Mouse (Mus musculus) heart, postnatal 0 days (tissue): ENCODE results near the gene Dolk. TPM values are rescaled to one million over a fixed set of nuclear protein-coding genes. Genes with fewer than 3 reads are reported as not detected.

ENCODE experiments used
- ATAC-seq: fragments of 200-750 bp; cut with Nextera tagmentation; 2 replicates; pipeline ENCODE4 v1.8.0; 2017; ENCODE audit warnings: low read depth, moderate number of reproducible peaks, moderate library complexity; ENCODE audit not compliant: insufficient read depth
- DNase-seq: peaks from one replicate; pipeline ENCODE4 v3.0.0-alpha.2; 2016; ENCODE audit warnings: low spot score
- H3K27ac ChIP-seq: fragments of 300-500 bp; sonication (generic); 2 replicates; pipeline ENCODE4 v1.5.1; 2014; ENCODE audit warnings: low read depth, mild to moderate bottlenecking
- H3K27me3 ChIP-seq: fragments of 300-500 bp; sonication (generic); 2 replicates; pipeline ENCODE4 v1.6.1; 2014; ENCODE audit warnings: low read length, mixed read lengths; ENCODE audit not compliant: control insufficient read depth, insufficient read depth
- H3K36me3 ChIP-seq: fragments of 300-500 bp; sonication (generic); replicated peaks from 2 replicates; pipeline ENCODE4 v1.6.1; 2014; ENCODE audit warnings: low read length, mixed read lengths; ENCODE audit not compliant: control insufficient read depth, insufficient read depth
- H3K4me1 ChIP-seq: fragments of 300-500 bp; sonication (generic); 2 replicates; pipeline ENCODE4 v1.6.1; 2014; ENCODE audit warnings: antibody characterized with exemption; ENCODE audit not compliant: control insufficient read depth, insufficient read depth
- H3K4me2 ChIP-seq: fragments of 300-500 bp; sonication (generic); 2 replicates; pipeline ENCODE4 v1.6.1; 2014; ENCODE audit warnings: low read depth, mild to moderate bottlenecking, low read length, moderate library complexity
- H3K4me3 ChIP-seq: fragments of 300-500 bp; sonication (generic); 2 replicates; pipeline ENCODE4 v1.5.1; 2014; ENCODE audit warnings: low read depth, low read length
- H3K9ac ChIP-seq: fragments of 300-500 bp; sonication (generic); replicated peaks from 2 replicates; pipeline ENCODE4 v1.6.1; 2014; ENCODE audit warnings: low read depth, low read length, mixed read lengths
- H3K9me3 ChIP-seq: fragments of 300-500 bp; sonication (generic); replicated peaks from 2 replicates; pipeline ENCODE4 v1.6.1; 2016; ENCODE audit warnings: low read length; ENCODE audit not compliant: control insufficient read depth
- CTCF ChIP-seq: IDR thresholded peaks from 2 replicates; pipeline ENCODE4 v1.5.1; 2016; ENCODE audit warnings: antibody characterized with exemption, control low read depth, low read depth
- EP300 ChIP-seq: IDR thresholded peaks from 2 replicates; pipeline ENCODE4 v1.6.1; 2016; ENCODE audit warnings: antibody characterized with exemption, low read depth
- WGBS: fragments of 180-500 bp; shearing (Covaris S2); extraction: QIAGEN DNeasy Blood & Tissue Kit; methylation state at CpG from one replicate; pipeline ENCODE4 v1.1.7; 2014; 5-methylcytosine and 5-hydroxymethylcytosine counted together
- polyA plus RNA-seq: library from polyadenylated mRNA; unstranded; fragments of >200 nt; fragmentation: Nextera tagmentation; extraction: Ambion mirVana; gene quantifications from 2 replicates; pipeline ENCODE4 v1.2.1, GENCODE M21; 2015
- total RNA-seq: library from RNA; depleted of rRNA; stranded (reverse); fragments of >200 nt; gene quantifications from 2 replicates; pipeline ENCODE4 v1.2.3, GENCODE M21; 2014; ENCODE audit warnings: low replicate concordance

Dolk gene
- total and polyA plus RNA-seq, 2 experiments from 2014 or later = 32.8 to 53.8 TPM

- no peaks in the 10 kb centered on the region for H3K27me3 ChIP-seq
- peaks cover 44% of the 10 kb centered on the region for H3K4me1 ChIP-seq
- H3K4me2 ChIP-seq = no peak overlapping the region
- no peak overlapping the region for H3K9ac ChIP-seq
- WGBS = 45% methylated on average over 4 of the region's 4 CpGs
- H3K27ac ChIP-seq = no peak overlapping the region
- no peak overlapping the region for H3K4me3 ChIP-seq
- H3K36me3 ChIP-seq = peaks cover 13% of the 10 kb centered on the region
- no peaks in the 10 kb centered on the region for H3K9me3 ChIP-seq
- no peak for ATAC-seq
- TF ChIP-seq EP300 (no peak), CTCF (no peak)
- DNase-seq = no peak
Measured at GRCm38 (mm10) chr2:30268371-30268770, 17.8 kb downstream of the Dolk start.

GRCm38 (mm10) chr2:30267466-30267865 lies 18.7 kb downstream of the Dolk start:
- no peak for TF ChIP-seq EP300
- TF ChIP-seq CTCF = no peak
- 87% methylated on average over 2 of the region's 2 CpGs for WGBS
- Histone ChIP-seq H3K9me3 (no peaks in the 10 kb centered on the region), H3K27me3 (no peaks in the 10 kb centered on the region), H3K9ac (no peak overlapping the region), H3K27ac (no peak overlapping the region), H3K36me3 (peaks cover 17% of the 10 kb centered on the region), H3K4me1 (peaks cover 50% of the 10 kb centered on the region), H3K4me2 (no peak overlapping the region), H3K4me3 (no peak overlapping the region)
- ATAC-seq = no peak
- no peak for DNase-seq

- peaks cover 50% of the 10 kb centered on the region for H3K4me1 ChIP-seq
- H3K4me3 ChIP-seq = 0 out of 2 replicates have a peak overlapping the region, but pooled peaks have one; percentile 11
- no peaks in the 10 kb centered on the region for H3K27me3 ChIP-seq
- DNase-seq = peak; percentile 78
- H3K9ac ChIP-seq = peak overlapping the region; percentile 44
- H3K9me3 ChIP-seq = no peaks in the 10 kb centered on the region
- H3K4me2 ChIP-seq = peak overlapping the region; percentile 47
- TF ChIP-seq CTCF (no peak), EP300 (0 out of 2 replicates have a peak, but pooled peaks have one; percentile 15)
- WGBS = 13% methylated on average over 4 of the region's 4 CpGs
- H3K27ac ChIP-seq = peak overlapping the region; percentile 94
- peaks cover 27% of the 10 kb centered on the region for H3K36me3 ChIP-seq
- ATAC-seq = peak; percentile 74
Measured at GRCm38 (mm10) chr2:30266392-30266941, 19.7 kb downstream of the Dolk start.

GRCm38 (mm10) chr2:30265767-30266253 lies 20.3 kb downstream of the Dolk start, which contains the start of gene Phyhd1:
Gene Phyhd1, plus strand, starts transcription at chr2:30266203.
- WGBS = 11% methylated on average over 5 of the region's 5 CpGs

GRCm38 (mm10) chr2:30264671-30265519 lies 21.2 kb downstream of the Dolk start:
- Histone ChIP-seq H3K36me3 (peaks cover 39% of the 10 kb centered on the region), H3K4me1 (peaks cover 52% of the 10 kb centered on the region), H3K9ac (peak overlapping the region; percentile 44; the same call in 1 of the 2 replicates), H3K27me3 (no peaks in the 10 kb centered on the region), H3K4me2 (no peak overlapping the region), H3K4me3 (no peak overlapping the region), H3K27ac (peak overlapping the region; percentile 94), H3K9me3 (no peaks in the 10 kb centered on the region)
- DNase-seq (no peak), ATAC-seq (no peak)
- TF ChIP-seq CTCF = no peak
- TF ChIP-seq EP300 = no peak
- 30% methylated on average over 7 of the region's 7 CpGs for WGBS

More at GRCm38 (mm10) chr2:30265767-30266253, 20.3 kb downstream of the Dolk start, which contains the start of gene Phyhd1:
- Histone ChIP-seq H3K9me3 (no peaks in the 10 kb centered on the region), H3K27ac (peak within 1 kb of the TSS; percentile 94), H3K4me1 (peaks cover 50% of the 10 kb centered on the region), H3K4me2 (peak within 1 kb of the TSS; percentile 47), H3K36me3 (peaks cover 33% of the 10 kb centered on the region), H3K9ac (peak within 1 kb of the TSS; percentile 44), H3K4me3 (0 out of 2 replicates have a peak within 1 kb of the TSS, but pooled peaks have one; percentile 11), H3K27me3 (no peaks in the 10 kb centered on the region)
- ATAC-seq = peak; percentile 77
- TF ChIP-seq EP300 (peak; percentile 70), CTCF (peak; percentile 14; the same call in 1 of the 2 replicates)
- DNase-seq = peak; percentile 86
